Mouse (Mus musculus) embryonic facial prominence, embryonic 10.5 days (tissue): ENCODE results near the gene Acap3. TPM values are rescaled to one million over a fixed set of nuclear protein-coding genes. Genes with fewer than 3 reads are reported as not detected.

Experiments used
- DNase-seq: peaks from one replicate; pipeline ENCODE4 v3.0.0-alpha.2; 2017; ENCODE audit warnings: low spot score
- H3K27ac ChIP-seq: fragments of 300-500 bp; sonication (generic); replicated peaks from 2 replicates; pipeline ENCODE4 v1.5.1; 2016; ENCODE audit warnings: mild to moderate bottlenecking
- H3K27me3 ChIP-seq: fragments of 300-500 bp; sonication (generic); replicated peaks from 2 replicates; pipeline ENCODE4 v1.6.1; 2016; ENCODE audit warnings: low read depth, mild to moderate bottlenecking; ENCODE audit not compliant: poor library complexity, severe bottlenecking
- H3K36me3 ChIP-seq: fragments of 300-500 bp; sonication (generic); replicated peaks from 2 replicates; pipeline ENCODE4 v1.6.1; 2016; ENCODE audit warnings: mild to moderate bottlenecking, moderate library complexity
- H3K4me1 ChIP-seq: fragments of 300-500 bp; sonication (generic); 2 replicates; pipeline ENCODE4 v1.6.1; 2016
- H3K4me3 ChIP-seq: fragments of 300-500 bp; sonication (generic); 2 replicates; pipeline ENCODE4 v1.5.1; 2016; ENCODE audit warnings: mild to moderate bottlenecking, moderate library complexity
- H3K9me3 ChIP-seq: fragments of 300-500 bp; sonication (generic); 2 replicates; pipeline ENCODE4 v1.6.1; 2016; ENCODE audit warnings: mild to moderate bottlenecking
- WGBS: fragments of 180-500 bp; shearing (Covaris S2); methylation state at CpG from one replicate; pipeline ENCODE4 v1.1.7; 2016; 5-methylcytosine and 5-hydroxymethylcytosine counted together
- polyA plus RNA-seq: library from polyadenylated mRNA; unstranded; fragments of >200 nt; fragmentation: Nextera tagmentation; extraction: Ambion mirVana; gene quantifications from 2 replicates; pipeline ENCODE4 v1.2.1, GENCODE M21; 2016

Gene Acap3
- polyA plus RNA-seq, 1 experiment from 2014 or later, result 24.1 TPM

DNA sequence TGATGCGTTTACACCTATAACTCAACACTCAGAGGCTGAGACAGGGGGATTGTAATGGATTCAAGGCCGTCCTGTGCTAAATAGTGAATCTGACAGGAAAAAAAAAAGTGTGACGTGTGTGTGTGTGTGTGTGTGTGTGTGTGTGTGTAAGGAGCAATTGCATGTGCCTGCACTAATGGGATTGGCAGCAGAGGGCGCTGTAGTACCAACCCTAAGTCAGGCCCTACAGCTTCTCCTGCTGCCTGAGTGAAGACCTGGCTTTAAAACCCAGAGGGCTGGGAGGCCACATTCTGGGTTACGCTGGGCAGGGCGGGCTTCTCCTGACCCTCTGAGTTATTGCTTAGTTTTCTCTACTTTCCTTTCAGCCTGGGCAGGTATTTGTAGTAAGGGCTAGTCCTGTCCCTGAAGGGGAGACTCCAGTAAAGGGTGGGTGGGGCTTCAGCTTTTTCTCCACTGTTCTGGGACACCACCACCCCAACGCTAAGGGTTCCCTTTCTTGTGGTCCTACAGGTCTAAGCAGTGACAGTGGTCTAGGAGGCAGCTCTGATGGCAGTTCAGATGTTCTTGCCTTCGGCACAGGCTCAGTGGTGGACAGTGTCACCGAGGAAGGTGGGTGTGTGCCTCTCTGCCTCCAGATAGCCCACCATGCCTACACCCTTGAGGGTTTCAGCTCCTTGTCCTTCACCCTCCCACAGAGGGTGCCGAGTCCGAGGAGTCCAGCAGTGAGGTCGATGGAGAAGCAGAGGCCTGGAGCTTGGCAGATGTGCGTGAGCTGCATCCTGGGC is 12.9 kb downstream of the Acap3 start:
- Histone ChIP-seq H3K9me3 (no peaks in the 10 kb centered on the region), H3K36me3 (peaks cover 79% of the 10 kb centered on the region), H3K4me3 (no peak overlapping the region), H3K27me3 (no peaks in the 10 kb centered on the region), H3K27ac (no peak overlapping the region), H3K4me1 (no peaks in the 10 kb centered on the region; the same call in 1 of the 2 replicates)
- no peak for DNase-seq
- WGBS, result 88% methylated on average over 13 of the region's 13 CpGs

DNA sequence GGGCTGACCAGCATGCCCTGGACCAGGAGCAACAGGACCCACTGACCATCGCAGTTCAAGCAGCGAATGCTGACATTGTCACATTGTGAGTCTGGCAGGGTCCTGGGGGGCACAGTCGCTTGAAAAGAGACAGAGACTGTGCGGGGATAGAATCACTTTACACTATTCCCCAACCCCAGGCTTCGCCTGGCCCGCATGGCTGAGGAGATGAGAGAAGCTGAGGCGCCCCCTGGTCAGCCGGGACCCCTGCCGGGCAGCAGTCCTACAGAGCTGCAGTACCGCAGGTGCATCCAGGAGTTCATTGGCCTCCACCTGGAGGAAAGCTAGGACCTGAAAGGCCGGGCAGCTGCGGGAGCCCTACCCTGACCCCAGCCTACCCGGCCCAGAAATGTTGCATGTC is 14.0 kb downstream of the Acap3 start:
- Histone ChIP-seq H3K27ac (no peak overlapping the region), H3K36me3 (peaks cover 68% of the 10 kb centered on the region), H3K27me3 (no peaks in the 10 kb centered on the region), H3K4me1 (no peaks in the 10 kb centered on the region; the same call in 1 of the 2 replicates), H3K4me3 (no peak overlapping the region), H3K9me3 (no peaks in the 10 kb centered on the region)
- WGBS, result 85% methylated on average over 13 of the region's 13 CpGs
- no peak for DNase-seq

DNA sequence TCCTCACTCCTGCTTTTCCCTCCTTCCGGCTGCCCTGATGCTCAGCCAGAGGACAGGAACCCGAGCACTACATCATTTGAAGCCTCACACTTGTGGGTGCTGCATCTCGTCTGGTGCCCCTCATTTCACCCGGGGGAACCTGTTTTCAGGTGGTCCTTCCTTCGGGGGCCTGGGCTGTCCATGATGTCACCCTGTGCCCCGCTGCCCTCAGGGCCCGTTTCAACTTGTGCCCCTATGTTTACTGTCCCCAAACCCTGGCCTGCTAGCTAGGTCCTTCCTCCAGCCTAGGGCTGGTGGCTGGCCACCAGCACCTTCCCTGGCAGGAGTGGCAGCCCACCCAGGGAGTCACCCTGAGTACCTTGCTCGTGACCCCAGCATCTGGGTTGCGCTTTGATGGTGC is 14.5 kb downstream of the Acap3 start:
- DNase-seq, result no peak
- Histone ChIP-seq H3K4me3 (no peak overlapping the region), H3K27me3 (no peaks in the 10 kb centered on the region), H3K36me3 (peaks cover 63% of the 10 kb centered on the region), H3K9me3 (no peaks in the 10 kb centered on the region), H3K27ac (no peak overlapping the region), H3K4me1 (no peaks in the 10 kb centered on the region; the same call in 1 of the 2 replicates)
- 83% methylated on average over 9 of the region's 9 CpGs for WGBS

GRCm38 (mm10) chr4:155907003-155907402 is 15.4 kb downstream of the Acap3 start:
- Histone ChIP-seq H3K27ac (no peak overlapping the region), H3K4me3 (no peak overlapping the region), H3K4me1 (no peaks in the 10 kb centered on the region; the same call in 1 of the 2 replicates), H3K9me3 (no peaks in the 10 kb centered on the region), H3K36me3 (peaks cover 54% of the 10 kb centered on the region), H3K27me3 (no peaks in the 10 kb centered on the region)
- no peak for DNase-seq
- 87% methylated on average over 11 of the region's 11 CpGs for WGBS

GRCm38 (mm10) chr4:155908281-155908680 is 16.7 kb downstream of the Acap3 start:
- H3K27me3 ChIP-seq, result no peaks in the 10 kb centered on the region
- DNase-seq, result no peak
- H3K9me3 ChIP-seq, result no peaks in the 10 kb centered on the region
- no peaks in the 10 kb centered on the region; the same call in 1 of the 2 replicates for H3K4me1 ChIP-seq
- H3K4me3 ChIP-seq, result no peak overlapping the region
- WGBS, result 79% methylated on average over 7 of the region's 7 CpGs
- H3K36me3 ChIP-seq, result peaks cover 41% of the 10 kb centered on the region
- H3K27ac ChIP-seq, result no peak overlapping the region

GRCm38 (mm10) chr4:155908751-155909150 is 17.1 kb downstream of the Acap3 start:
- H3K4me1 ChIP-seq, result no peaks in the 10 kb centered on the region; the same call in 1 of the 2 replicates
- H3K36me3 ChIP-seq, result peaks cover 37% of the 10 kb centered on the region
- WGBS, result 90% methylated on average over 4 of the region's 4 CpGs
- no peak overlapping the region for H3K4me3 ChIP-seq
- H3K9me3 ChIP-seq, result no peaks in the 10 kb centered on the region
- H3K27me3 ChIP-seq, result no peaks in the 10 kb centered on the region
- no peak overlapping the region for H3K27ac ChIP-seq
- DNase-seq, result no peak

DNA sequence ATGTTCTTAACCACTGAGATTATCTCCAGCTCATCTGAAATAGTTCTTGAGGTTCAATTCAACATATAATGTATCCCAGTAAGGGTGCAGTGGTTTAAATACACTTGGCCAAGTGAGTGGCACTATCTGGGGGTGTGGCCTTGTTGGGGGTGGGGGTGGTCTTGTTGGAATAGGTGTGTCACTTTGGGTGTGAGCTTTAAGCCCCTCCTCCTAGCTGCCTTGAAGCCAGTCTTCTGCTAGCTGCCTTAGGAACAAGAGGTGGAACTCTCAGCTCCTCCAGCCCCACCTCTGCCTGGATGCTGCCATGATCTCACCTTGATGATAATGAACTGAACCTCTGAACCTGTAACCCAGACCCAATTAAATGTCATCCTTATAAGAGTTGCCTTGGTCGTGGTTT is 40.4 kb downstream of the Acap3 start:
- no peak overlapping the region for H3K27ac ChIP-seq
- no peak for DNase-seq
- H3K4me3 ChIP-seq, result no peak overlapping the region
- no peaks in the 10 kb centered on the region for H3K36me3 ChIP-seq
- WGBS, result 73% methylated on average over 1 of the region's 1 CpGs
- no peaks in the 10 kb centered on the region for H3K9me3 ChIP-seq
- H3K27me3 ChIP-seq, result no peaks in the 10 kb centered on the region
- H3K4me1 ChIP-seq, result no peaks in the 10 kb centered on the region

GRCm38 (mm10) chr4:155943049-155943452 is 51.4 kb downstream of the Acap3 start:
- 1% methylated on average over 17 of the region's 17 CpGs for WGBS

DNA sequence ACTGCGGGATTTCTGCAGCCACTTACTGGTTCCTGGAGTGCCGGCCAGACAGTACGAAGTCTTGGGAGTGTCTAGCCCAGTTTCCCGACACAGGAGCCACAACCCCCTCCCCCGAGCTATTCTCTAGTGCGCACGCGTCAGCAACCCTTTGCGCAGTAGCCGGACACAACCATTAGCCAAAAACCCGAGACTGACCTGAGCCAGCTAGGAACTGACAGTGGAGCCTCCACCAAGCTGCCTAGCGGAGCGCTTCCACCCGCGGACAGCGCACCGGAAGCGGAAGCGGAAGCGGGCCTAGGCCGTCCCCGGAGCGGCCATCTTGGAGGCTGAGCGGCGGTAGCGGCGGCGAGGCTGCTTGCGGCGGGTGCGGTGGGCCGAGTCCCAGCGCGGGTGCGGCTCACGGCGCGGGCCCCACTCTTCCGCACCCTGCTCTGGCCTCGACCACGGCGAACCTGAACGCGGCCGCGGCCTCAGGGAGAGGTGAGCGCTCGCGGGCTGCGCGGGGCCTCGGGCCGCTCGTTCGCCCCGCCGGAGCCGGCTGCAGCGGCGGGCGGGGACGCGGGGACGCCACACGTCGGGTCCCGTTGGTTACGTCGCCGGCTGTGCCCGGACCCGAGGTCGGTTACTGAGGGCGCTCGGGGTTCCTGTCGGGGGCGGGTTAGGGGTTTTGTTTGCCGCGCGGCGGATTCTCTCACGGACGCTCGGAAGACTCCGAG is 52.1 kb downstream of the Acap3 start, which contains the start of gene Ube2j2:
Gene Ube2j2 (plus strand): TSS at position 298 of the 716 bp plus-strand sequence.
- Histone ChIP-seq H3K4me1 (peaks cover 19% of the 10 kb centered on the region), H3K4me3 (peak within 1 kb of the TSS; percentile 99), H3K27me3 (no peaks in the 10 kb centered on the region), H3K9me3 (no peaks in the 10 kb centered on the region), H3K36me3 (peaks cover 30% of the 10 kb centered on the region), H3K27ac (peak within 1 kb of the TSS; percentile 92)
- peak; percentile 98 for DNase-seq
- under 1% methylated on average over 85 of the region's 85 CpGs for WGBS

More at GRCm38 (mm10) chr4:155943049-155943452, 51.4 kb downstream of the Acap3 start:
- H3K27me3 ChIP-seq, result no peaks in the 10 kb centered on the region
- H3K27ac ChIP-seq, result peak overlapping the region; percentile 92
- H3K4me3 ChIP-seq, result peak overlapping the region; percentile 99
- H3K36me3 ChIP-seq, result peaks cover 23% of the 10 kb centered on the region
- peaks cover 19% of the 10 kb centered on the region for H3K4me1 ChIP-seq
- no peak for DNase-seq
- H3K9me3 ChIP-seq, result no peaks in the 10 kb centered on the region

DNA sequence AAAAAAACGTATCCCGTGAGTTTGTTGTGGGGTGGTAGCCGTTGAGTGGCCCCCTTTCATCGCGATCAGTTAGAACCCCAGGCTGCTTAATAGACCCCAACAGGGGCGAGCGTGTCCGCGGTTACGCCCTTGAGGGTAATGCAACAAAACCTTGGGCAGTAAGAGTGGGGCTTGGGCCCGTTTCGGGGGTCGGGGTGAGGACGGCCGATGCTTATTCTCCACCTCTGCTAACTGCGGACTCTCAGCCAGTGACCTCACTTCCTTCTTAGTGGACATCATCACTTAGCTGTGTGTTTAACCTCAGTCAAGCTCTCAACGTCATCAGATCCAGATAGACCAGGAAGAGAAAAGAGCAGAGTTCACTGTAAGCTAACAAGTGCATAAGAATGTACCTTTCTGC is 52.6 kb downstream of the Acap3 start:
- Histone ChIP-seq H3K27me3 (no peaks in the 10 kb centered on the region), H3K4me1 (peaks cover 19% of the 10 kb centered on the region), H3K4me3 (peak overlapping the region; percentile 99), H3K9me3 (no peaks in the 10 kb centered on the region), H3K36me3 (peaks cover 36% of the 10 kb centered on the region), H3K27ac (peak overlapping the region; percentile 92)
- peak; percentile 24 for DNase-seq
- WGBS, result under 1% methylated on average over 17 of the region's 17 CpGs

DNA sequence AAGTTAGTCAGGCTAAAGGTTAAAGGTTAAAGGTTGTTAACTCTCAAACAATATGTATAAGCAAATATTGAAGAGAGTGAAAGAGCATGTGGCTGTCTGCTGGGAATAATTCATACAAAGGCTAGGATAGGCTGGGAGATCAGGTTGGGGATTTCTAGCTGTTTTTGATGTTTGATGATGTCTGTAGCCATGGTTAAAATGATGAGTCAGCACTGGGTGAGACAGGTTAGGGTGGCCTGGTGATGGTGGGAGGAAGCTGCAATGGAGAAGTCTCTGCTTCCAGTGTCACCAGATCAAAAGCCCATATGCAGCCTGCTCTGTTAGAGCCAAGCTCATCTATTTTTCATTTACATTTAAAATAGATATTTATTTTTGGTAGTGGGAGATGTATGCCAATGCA is 55.5 kb downstream of the Acap3 start:
- no peaks in the 10 kb centered on the region for H3K9me3 ChIP-seq
- H3K36me3 ChIP-seq, result peaks cover 64% of the 10 kb centered on the region
- peaks cover 19% of the 10 kb centered on the region for H3K4me1 ChIP-seq
- no peak overlapping the region for H3K27ac ChIP-seq
- no peak for DNase-seq
- H3K4me3 ChIP-seq, result no peak overlapping the region
- H3K27me3 ChIP-seq, result no peaks in the 10 kb centered on the region

DNA sequence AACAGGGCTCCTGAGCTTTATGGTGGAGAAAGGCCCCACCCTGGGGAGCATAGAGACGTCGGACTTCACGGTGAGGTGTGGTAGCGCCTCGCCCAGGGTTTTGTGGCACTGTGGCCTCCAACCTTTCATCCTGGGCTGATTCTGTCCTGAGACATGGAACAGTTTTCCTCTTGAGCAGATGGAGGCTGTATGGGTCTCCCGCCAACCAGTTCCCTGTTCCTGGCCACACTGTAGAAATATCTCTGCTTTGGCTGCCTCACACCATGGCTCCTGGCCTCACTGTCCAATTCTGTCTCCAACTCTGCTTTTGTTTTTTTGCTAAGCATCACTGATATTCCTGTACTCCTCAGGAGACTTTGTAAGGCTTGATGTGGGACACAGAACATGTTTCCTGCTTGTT is 63.9 kb downstream of the Acap3 start:
- Histone ChIP-seq H3K27ac (no peak overlapping the region), H3K9me3 (no peaks in the 10 kb centered on the region), H3K4me3 (no peak overlapping the region), H3K27me3 (no peaks in the 10 kb centered on the region), H3K36me3 (peaks cover 86% of the 10 kb centered on the region), H3K4me1 (no peaks in the 10 kb centered on the region)
- DNase-seq, result no peak
- WGBS, result 91% methylated on average over 6 of the region's 6 CpGs
